Mouse (Mus musculus) heart, adult 9 months (tissue): ENCODE results near the gene Gm10260.

ENCODE experiments used
- DNase-seq, 2 experiments: peaks; one replicate each; pipeline ENCODE4 v3.0.0; 2022; ENCODE audit warnings: low spot score in 2 of 2

Gm10260 gene

GRCm38 (mm10) chr13:97760532-97760931, at the start of gene Gm10260:
Gm10260 (minus strand) TSS chr13:97760632.
- DNase-seq: no peak

GRCm38 (mm10) chr13:97809828-97810227, 49.4 kb upstream of the Gm10260 start:
- no peak for DNase-seq

- no peak for DNase-seq
Measured at GRCm38 (mm10) chr13:97805907-97806306, 45.5 kb upstream of the Gm10260 start.

- DNase-seq: no peak
Measured at GRCm38 (mm10) chr13:97802386-97802785, 42.0 kb upstream of the Gm10260 start.

- DNase-seq: no peak
Measured at GRCm38 (mm10) chr13:97797462-97797861, 37.0 kb upstream of the Gm10260 start.

- DNase-seq: no peak
Measured at GRCm38 (mm10) chr13:97794780-97795179, 34.3 kb upstream of the Gm10260 start.

- no peak for DNase-seq
Measured at GRCm38 (mm10) chr13:97793932-97794331, 33.5 kb upstream of the Gm10260 start.

GRCm38 (mm10) chr13:97791664-97792063, 31.2 kb upstream of the Gm10260 start:
- no peak for DNase-seq

- no peak for DNase-seq
Measured at GRCm38 (mm10) chr13:97789782-97790450, 29.5 kb upstream of the Gm10260 start.

- DNase-seq: no peak
Measured at GRCm38 (mm10) chr13:97785167-97785835, 24.9 kb upstream of the Gm10260 start.

GRCm38 (mm10) chr13:97783423-97784143, 23.2 kb upstream of the Gm10260 start:
- DNase-seq: no peak

GRCm38 (mm10) chr13:97782063-97782462, 21.6 kb upstream of the Gm10260 start:
- DNase-seq: no peak

- DNase-seq: no peak
Measured at GRCm38 (mm10) chr13:97781637-97782036, 21.2 kb upstream of the Gm10260 start.

GRCm38 (mm10) chr13:97780556-97780955, 20.1 kb upstream of the Gm10260 start:
- no peak for DNase-seq

- peak in 1 of 2 experiments; percentile 18 for DNase-seq
Measured at GRCm38 (mm10) chr13:97779657-97780445, 19.4 kb upstream of the Gm10260 start.

- no peak for DNase-seq
Measured at GRCm38 (mm10) chr13:97778698-97779194, 18.3 kb upstream of the Gm10260 start.

- DNase-seq: no peak
Measured at GRCm38 (mm10) chr13:97777667-97778066, 17.2 kb upstream of the Gm10260 start.

- DNase-seq: peak; percentile 62 to 77
Measured at GRCm38 (mm10) chr13:97776702-97777101, 16.3 kb upstream of the Gm10260 start.

GRCm38 (mm10) chr13:97775907-97776306, 15.5 kb upstream of the Gm10260 start:
- DNase-seq: no peak

GRCm38 (mm10) chr13:97774740-97775425, 14.5 kb upstream of the Gm10260 start:
- DNase-seq: peak; percentile 76 to 82

GRCm38 (mm10) chr13:97769205-97769604, 8.8 kb upstream of the Gm10260 start:
- no peak for DNase-seq
